Mouse (Mus musculus) embryonic fibroblast, embryonic 13.5 days (primary cell): ENCODE measurements around the gene Wwox. TPM values are rescaled to one million over a fixed set of nuclear protein-coding genes. Genes with fewer than 3 reads are reported as not detected.
A peak's percentile ranks its signal among the peaks of the same experiment; 100 is the strongest.

Experiments used
- H3K27ac ChIP-seq: 2 replicates; pipeline ENCODE4 v1.5.1; 2012; ENCODE audit warnings: low read length, control low read depth, inconsistent platforms; ENCODE audit not compliant: insufficient read depth
- H3K4me1 ChIP-seq: 2 replicates; pipeline ENCODE4 v1.6.1; 2011; ENCODE audit warnings: low read length; ENCODE audit not compliant: control insufficient read depth, insufficient read depth
- H3K4me3 ChIP-seq: 2 replicates; pipeline ENCODE4 v1.5.1; 2011; ENCODE audit warnings: mild to moderate bottlenecking, control low read depth, low read length; ENCODE audit not compliant: insufficient read depth
- CTCF ChIP-seq: IDR thresholded peaks from 2 replicates; pipeline ENCODE4 v1.5.1; 2011; ENCODE audit warnings: mild to moderate bottlenecking, control low read depth, low read length, moderate library complexity, borderline replicate concordance; ENCODE audit not compliant: insufficient read depth
- POLR2A ChIP-seq: IDR thresholded peaks from 2 replicates; pipeline ENCODE4 v1.6.1; 2011; ENCODE audit warnings: low read depth, mild to moderate bottlenecking, control low read depth, low read length, moderate library complexity
- polyA plus RNA-seq: library from polyadenylated mRNA; stranded (reverse); fragments of >200 nt; gene quantifications from 2 replicates; pipeline ENCODE4 v1.2.4, GENCODE M21; 2011; ENCODE audit warnings: low read depth; ENCODE audit not compliant: missing spikeins, insufficient read length

Gene Wwox
- polyA plus RNA-seq, 1 experiment: 8.7 TPM

GRCm38 (mm10) chr8:114707538-114708138 is 268.2 kb downstream of the Wwox start:
- H3K4me1 ChIP-seq: no peaks in the 10 kb centered on the region
- H3K4me3 ChIP-seq: no peak overlapping the region
- H3K27ac ChIP-seq: no peak overlapping the region

GRCm38 (mm10) chr8:114715318-114716070 is 276.0 kb downstream of the Wwox start:
- no peaks in the 10 kb centered on the region for H3K4me1 ChIP-seq
- H3K4me3 ChIP-seq: no peak overlapping the region
- TF ChIP-seq POLR2A: no peak
- peak; percentile 23; the same call in 1 of the 2 replicates for TF ChIP-seq CTCF
- H3K27ac ChIP-seq: no peak overlapping the region

More at GRCm38 (mm10) chr8:114707538-114708138, 268.2 kb downstream of the Wwox start:
- TF ChIP-seq CTCF: no peak
- TF ChIP-seq POLR2A: no peak

- H3K27ac ChIP-seq: no peak overlapping the region
- TF ChIP-seq POLR2A (no peak), CTCF (no peak)
Measured at GRCm38 (mm10) chr8:114716546-114717255, 277.2 kb downstream of the Wwox start.

GRCm38 (mm10) chr8:114718821-114719220 is 279.4 kb downstream of the Wwox start:
- Histone ChIP-seq H3K4me3 (no peak overlapping the region), H3K4me1 (peaks cover 3% of the 10 kb centered on the region; the same call in 1 of the 2 replicates), H3K27ac (no peak overlapping the region)
- TF ChIP-seq CTCF (no peak), POLR2A (no peak)

More at GRCm38 (mm10) chr8:114716546-114717255, 277.2 kb downstream of the Wwox start:
- H3K4me1 ChIP-seq: no peaks in the 10 kb centered on the region
- no peak overlapping the region for H3K4me3 ChIP-seq

- Histone ChIP-seq H3K4me1 (peaks cover 3% of the 10 kb centered on the region; the same call in 1 of the 2 replicates), H3K4me3 (no peak overlapping the region), H3K27ac (no peak overlapping the region)
- TF ChIP-seq POLR2A: no peak
- no peak for TF ChIP-seq CTCF
Measured at GRCm38 (mm10) chr8:114722611-114723010, 283.2 kb downstream of the Wwox start.

- no peak overlapping the region for H3K27ac ChIP-seq
- no peaks in the 10 kb centered on the region for H3K4me1 ChIP-seq
- no peak overlapping the region for H3K4me3 ChIP-seq
- no peak for TF ChIP-seq CTCF
- TF ChIP-seq POLR2A: no peak
Measured at GRCm38 (mm10) chr8:114731260-114732140, 292.0 kb downstream of the Wwox start.

- no peak overlapping the region for H3K4me3 ChIP-seq
- no peak for TF ChIP-seq CTCF
- TF ChIP-seq POLR2A: no peak
- H3K27ac ChIP-seq: no peak overlapping the region
- no peaks in the 10 kb centered on the region for H3K4me1 ChIP-seq
Measured at GRCm38 (mm10) chr8:114743185-114743915, 303.9 kb downstream of the Wwox start.

- TF ChIP-seq CTCF (no peak), POLR2A (no peak)
- Histone ChIP-seq H3K27ac (no peak overlapping the region), H3K4me3 (no peak overlapping the region), H3K4me1 (no peaks in the 10 kb centered on the region)
Measured at GRCm38 (mm10) chr8:114746373-114746772, 306.9 kb downstream of the Wwox start.
